Mouse (Mus musculus): Measurements from ENCODE around the gene Snapc1. TPM values are rescaled to one million over a fixed set of nuclear protein-coding genes. Genes with fewer than 3 reads are reported as not detected.

The Snapc1 gene
- polyA plus RNA-seq (2012; rRNA removed; ENCODE audit: low replicate concordance) = 7.7 and 8.0 TPM in 2 replicates

GRCm38 (mm10) chr12:73964291-73965281, at the start of gene Snapc1:
TSS of gene Snapc1 (plus strand) at chr12:73964481.

GRCm38 (mm10) chr12:73937353-73937752, 26.9 kb upstream of the Snapc1 start, which contains the start of gene Gm49321:
TSS of gene Gm49321 (plus strand) at chr12:73937653.

GRCm38 (mm10) chr12:73997297-73998127, 33.2 kb downstream of the Snapc1 start, which contains the start of gene Syt16:
TSS of gene Syt16 (plus strand) at chr12:73997661.

Other genes starting within 250 kb of the Snapc1 start
- gene Hif1a, start 63.1 kb upstream of the Snapc1 start, polyA plus RNA-seq (2012; rRNA removed; ENCODE audit: low replicate concordance) = 24.9 and 54.1 TPM in 2 replicates
- gene Gm49321, start 26.8 kb upstream of the Snapc1 start, polyA plus RNA-seq (2012; rRNA removed; ENCODE audit: low replicate concordance) = not detected in 2 replicates
- not detected in 2 replicates for gene Syt16, start 33.2 kb downstream of the Snapc1 start, polyA plus RNA-seq (2012; rRNA removed; ENCODE audit: low replicate concordance)

All from mammary gland, adult 2 months (tissue).